Mouse (Mus musculus) 3134 (cell line): Measurements from ENCODE around the gene Myd88.

Experiments used
- DNase-seq: peaks from one replicate; pipeline ENCODE4 v3.0.0-alpha.2; 2011; ENCODE audit warnings: low spot score; ENCODE audit not compliant: insufficient read length; ENCODE audit errors: extremely low read depth

Gene Myd88

DNA sequence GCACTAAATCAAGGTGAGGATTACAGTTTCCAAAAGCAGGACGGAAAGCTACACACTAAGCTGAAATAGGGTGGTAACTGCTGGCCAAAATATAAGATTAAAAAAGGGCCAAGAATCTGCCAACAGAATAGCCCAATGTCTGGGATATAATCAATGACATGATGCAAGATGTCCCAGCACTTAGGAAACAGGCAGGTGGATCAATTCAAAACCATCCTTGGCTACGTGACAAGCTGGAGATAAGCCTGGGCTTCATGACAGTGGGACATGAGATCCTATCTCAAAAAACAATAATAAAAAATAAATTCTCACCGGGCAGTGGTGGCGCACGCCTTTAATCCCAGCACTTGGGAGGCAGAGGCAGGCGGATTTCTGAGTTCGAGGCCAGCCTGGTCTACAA, 35.3 kb downstream of the Myd88 start:
- DNase-seq, result no peak

GRCm38 (mm10) chr9:119298563-119298962, 42.6 kb downstream of the Myd88 start:
- no peak for DNase-seq

DNA sequence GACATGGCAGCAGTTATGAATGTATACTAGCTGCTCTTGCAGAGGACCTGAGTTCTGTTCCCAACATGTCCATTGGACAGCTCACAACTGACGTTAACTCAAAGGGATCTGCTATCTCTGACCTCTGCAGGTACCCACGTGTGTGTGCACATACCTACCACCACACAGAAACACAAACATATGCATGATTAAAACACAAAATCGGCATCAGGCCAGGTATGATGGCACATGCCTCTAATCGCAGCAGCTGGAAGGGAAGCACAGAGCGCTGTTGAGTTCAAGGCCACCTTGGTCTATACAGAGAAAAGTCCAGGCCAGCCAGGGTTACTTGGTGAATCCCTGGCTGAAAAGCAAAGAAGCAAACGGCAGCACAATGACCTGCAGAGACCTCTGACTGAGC, 43.5 kb downstream of the Myd88 start:
- no peak for DNase-seq

- no peak for DNase-seq
These were observed 50.4 kb downstream of the Myd88 start for GRCm38 (mm10) chr9:119290791-119291190.
